Mouse (Mus musculus): ENCODE results near the gene Marc2. TPM values are rescaled to one million over a fixed set of nuclear protein-coding genes. Genes with fewer than 3 reads are reported as not detected.

Marc2 gene
- polyA plus RNA-seq, 1 experiment from 2014 or later: 279 TPM

DNA sequence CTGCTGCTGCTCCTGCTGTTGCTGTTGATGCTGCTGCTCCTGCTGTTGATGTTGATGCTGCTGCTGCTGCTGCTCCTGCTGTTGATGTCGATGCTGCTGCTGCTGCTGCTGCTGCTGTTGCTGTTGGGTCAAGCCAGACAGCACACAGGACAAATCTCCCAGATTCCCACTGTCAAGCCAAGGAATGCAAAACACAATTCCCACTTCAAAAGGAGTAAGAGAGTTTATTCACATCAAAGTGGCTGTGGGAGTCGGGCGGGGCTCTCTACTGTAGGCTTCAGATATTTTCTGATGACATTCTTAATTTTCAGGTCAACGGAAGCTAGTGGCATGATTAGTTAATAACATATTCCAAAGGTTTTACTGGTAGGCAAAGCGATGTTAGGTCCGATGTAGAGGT, 16.4 kb upstream of the Marc2 start:
- no peak overlapping the region for H3K27ac ChIP-seq (ENCODE audit: low read depth)
- DNase-seq (ENCODE audit: low spot score) (no peak), ATAC-seq (replicated peaks; ENCODE audit: low FRiP score, low TSS enrichment, low read depth) (no peak)
- H3K36me3 ChIP-seq (ENCODE audit: control insufficient read depth, insufficient read depth, low read length): no peaks in the 10 kb centered on the region
- no peak overlapping the region for H3K4me2 ChIP-seq (ENCODE audit: low read length)
- 81% methylated on average over 6 of the region's 6 CpGs for WGBS
- H3K4me3 ChIP-seq (ENCODE audit: low read depth, low read length): no peak overlapping the region
- H3K27me3 ChIP-seq (replicated peaks; ENCODE audit: control insufficient read depth, insufficient read depth, low read length): no peaks in the 10 kb centered on the region
- no peak overlapping the region for H3K9ac ChIP-seq (ENCODE audit: low read length)
- no peaks in the 10 kb centered on the region for H3K9me3 ChIP-seq (ENCODE audit: control insufficient read depth, low read length)
- peaks cover 3% of the 10 kb centered on the region; the same call in 1 of the 2 replicates for H3K4me1 ChIP-seq (replicated peaks; ENCODE audit: control insufficient read depth, insufficient read depth, low read length)

DNA sequence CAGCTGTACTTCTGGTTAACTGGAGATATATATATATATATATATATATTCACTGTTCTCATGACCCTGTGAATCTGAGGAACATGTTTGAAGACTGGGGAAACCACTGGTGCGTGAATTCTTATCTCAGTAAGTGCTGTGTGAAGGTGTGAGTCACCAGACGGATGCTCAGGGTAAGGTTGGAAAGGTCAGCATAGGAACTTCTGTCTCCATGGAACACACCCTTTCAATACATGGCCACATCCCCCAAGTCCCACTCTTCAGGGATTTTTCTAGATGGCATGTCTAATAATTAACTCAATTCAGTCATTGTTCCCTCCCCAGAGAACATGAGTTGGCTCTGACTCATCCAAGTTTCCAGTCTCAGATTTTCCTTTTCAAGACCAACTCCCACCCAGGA, 15.3 kb upstream of the Marc2 start:
- Histone ChIP-seq H3K4me1 (replicated peaks; ENCODE audit: control insufficient read depth, insufficient read depth, low read length) (no peaks in the 10 kb centered on the region), H3K4me2 (ENCODE audit: low read length) (no peak overlapping the region), H3K4me3 (ENCODE audit: low read depth, low read length) (no peak overlapping the region), H3K27me3 (replicated peaks; ENCODE audit: control insufficient read depth, insufficient read depth, low read length) (no peaks in the 10 kb centered on the region), H3K9ac (ENCODE audit: low read length) (no peak overlapping the region), H3K9me3 (ENCODE audit: control insufficient read depth, low read length) (no peaks in the 10 kb centered on the region), H3K36me3 (ENCODE audit: control insufficient read depth, insufficient read depth, low read length) (no peaks in the 10 kb centered on the region), H3K27ac (ENCODE audit: low read depth) (no peak overlapping the region)
- DNase-seq (ENCODE audit: low spot score): no peak
- ATAC-seq (replicated peaks; ENCODE audit: low FRiP score, low TSS enrichment, low read depth): peak; percentile 59; the same call in 1 of the 2 replicates
- 70% methylated on average over 2 of the region's 2 CpGs for whole genome bisulfite sequencing

DNA sequence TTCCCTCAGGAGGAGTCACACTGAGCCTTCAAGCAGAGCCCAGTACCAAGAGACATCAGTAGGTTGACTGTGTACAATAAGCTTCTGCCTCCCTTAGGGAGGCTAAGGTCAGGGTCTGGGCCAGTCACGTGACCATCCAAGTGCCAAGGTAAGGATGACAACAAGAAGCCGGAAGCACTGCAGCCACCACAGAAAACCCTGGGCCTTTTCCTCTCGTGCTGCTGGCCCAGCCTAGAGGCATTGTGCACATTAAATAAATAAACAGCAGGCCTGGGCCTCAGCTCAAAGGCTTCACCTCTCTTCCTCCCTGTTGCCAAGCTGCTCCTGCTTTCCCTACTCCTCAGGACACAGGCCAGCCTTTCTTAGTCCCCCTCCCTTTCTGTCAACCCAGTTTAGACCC, 14.0 kb upstream of the Marc2 start:
- DNase-seq (ENCODE audit: low spot score): no peak
- ATAC-seq (replicated peaks; ENCODE audit: low FRiP score, low TSS enrichment, low read depth): no peak

DNA sequence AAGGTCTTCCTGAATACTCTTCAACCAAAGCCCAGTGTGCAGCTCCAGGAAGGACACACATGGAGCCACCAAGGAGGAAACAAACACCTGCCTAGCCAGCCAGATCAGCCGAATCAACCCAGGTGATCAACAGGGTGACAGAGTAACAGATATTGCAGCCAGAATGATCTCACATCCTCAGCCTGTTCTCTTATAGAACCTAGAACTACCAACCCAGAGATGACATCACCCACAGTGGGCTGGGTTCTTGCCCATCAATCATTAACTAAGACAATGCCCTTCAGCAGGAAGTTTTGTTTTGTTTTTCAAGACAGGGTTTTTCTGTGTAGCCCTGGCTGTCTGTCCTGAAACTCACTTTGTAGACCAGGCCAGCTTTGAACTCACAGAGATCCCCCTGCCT, 12.0 kb upstream of the Marc2 start:
- DNase-seq (ENCODE audit: low spot score) (no peak), ATAC-seq (replicated peaks; ENCODE audit: low FRiP score, low TSS enrichment, low read depth) (no peak)
- no peaks in the 10 kb centered on the region for H3K36me3 ChIP-seq (ENCODE audit: control insufficient read depth, insufficient read depth, low read length)
- no peak overlapping the region for H3K27ac ChIP-seq (ENCODE audit: low read depth)
- H3K27me3 ChIP-seq (replicated peaks; ENCODE audit: control insufficient read depth, insufficient read depth, low read length): no peaks in the 10 kb centered on the region
- 0 out of 2 replicates have a peak, but pooled peaks cover 4% of the 10 kb centered on the region for H3K4me1 ChIP-seq (replicated peaks; ENCODE audit: control insufficient read depth, insufficient read depth, low read length)
- H3K4me2 ChIP-seq (ENCODE audit: low read length): no peak overlapping the region
- H3K9me3 ChIP-seq (ENCODE audit: control insufficient read depth, low read length): no peaks in the 10 kb centered on the region
- no peak overlapping the region for H3K4me3 ChIP-seq (ENCODE audit: low read depth, low read length)
- no peak overlapping the region for H3K9ac ChIP-seq (ENCODE audit: low read length)
- 91% methylated on average over 1 of the region's 1 CpGs for WGBS

More for the DNA sequence above, 14.0 kb upstream of the Marc2 start:
- WGBS: 30% methylated on average over 3 of the region's 3 CpGs
- H3K4me1 ChIP-seq (replicated peaks; ENCODE audit: control insufficient read depth, insufficient read depth, low read length): no peaks in the 10 kb centered on the region
- H3K4me2 ChIP-seq (ENCODE audit: low read length): no peak overlapping the region
- H3K27ac ChIP-seq (ENCODE audit: low read depth): no peak overlapping the region
- H3K36me3 ChIP-seq (ENCODE audit: control insufficient read depth, insufficient read depth, low read length): no peaks in the 10 kb centered on the region
- no peaks in the 10 kb centered on the region for H3K9me3 ChIP-seq (ENCODE audit: control insufficient read depth, low read length)
- no peak overlapping the region for H3K4me3 ChIP-seq (ENCODE audit: low read depth, low read length)
- no peaks in the 10 kb centered on the region for H3K27me3 ChIP-seq (replicated peaks; ENCODE audit: control insufficient read depth, insufficient read depth, low read length)
- no peak overlapping the region for H3K9ac ChIP-seq (ENCODE audit: low read length)

DNA sequence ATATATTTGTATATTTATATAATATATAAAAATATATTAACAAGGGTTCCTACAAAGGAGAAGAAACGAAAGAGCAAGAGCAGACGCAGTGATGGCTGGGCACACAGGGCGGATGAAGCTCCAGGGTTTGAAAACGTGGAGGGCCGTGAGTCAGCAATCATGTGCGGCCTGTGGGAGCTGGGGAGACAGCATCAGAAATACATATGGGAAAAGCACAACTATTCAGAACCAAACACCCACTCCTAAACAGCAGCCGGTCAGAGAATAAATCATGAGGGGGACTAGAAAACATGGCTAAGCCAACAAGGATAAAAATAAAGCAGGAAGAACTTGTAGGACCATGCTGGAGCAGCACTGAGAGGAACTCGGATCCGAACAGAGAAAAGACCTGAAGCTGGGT, 11.0 kb upstream of the Marc2 start:
- Histone ChIP-seq H3K36me3 (ENCODE audit: control insufficient read depth, insufficient read depth, low read length) (no peaks in the 10 kb centered on the region), H3K4me1 (replicated peaks; ENCODE audit: control insufficient read depth, insufficient read depth, low read length) (peaks cover 10% of the 10 kb centered on the region; the same call in 1 of the 2 replicates), H3K9me3 (ENCODE audit: control insufficient read depth, low read length) (no peaks in the 10 kb centered on the region), H3K4me3 (ENCODE audit: low read depth, low read length) (no peak overlapping the region), H3K4me2 (ENCODE audit: low read length) (no peak overlapping the region), H3K27me3 (replicated peaks; ENCODE audit: control insufficient read depth, insufficient read depth, low read length) (no peaks in the 10 kb centered on the region), H3K9ac (ENCODE audit: low read length) (no peak overlapping the region), H3K27ac (ENCODE audit: low read depth) (no peak overlapping the region)
- no peak for DNase-seq (ENCODE audit: low spot score)
- WGBS: 86% methylated on average over 9 of the region's 9 CpGs
- ATAC-seq (replicated peaks; ENCODE audit: low FRiP score, low TSS enrichment, low read depth): no peak

DNA sequence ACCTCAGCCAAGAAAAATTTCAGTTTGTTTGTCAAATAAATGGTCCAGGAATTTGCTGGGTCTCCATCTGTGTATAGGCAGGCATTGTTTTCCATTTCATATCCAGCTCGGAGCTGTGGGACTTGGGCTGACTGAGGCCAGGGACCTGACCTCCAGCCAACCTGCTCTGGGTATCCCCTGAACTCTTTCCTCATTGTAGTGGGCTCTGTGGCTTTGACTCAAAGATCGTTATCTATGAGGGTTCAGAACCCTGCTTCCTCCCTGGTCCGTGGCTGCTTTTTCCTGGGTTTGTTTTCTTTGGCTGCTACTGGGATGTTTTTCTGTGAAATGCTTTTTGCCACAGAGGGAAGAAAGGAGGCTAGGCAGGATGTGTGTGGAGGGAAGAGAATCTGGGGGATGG, 7.7 kb upstream of the Marc2 start:
- no peaks in the 10 kb centered on the region for H3K9me3 ChIP-seq (ENCODE audit: control insufficient read depth, low read length)
- H3K27me3 ChIP-seq (replicated peaks; ENCODE audit: control insufficient read depth, insufficient read depth, low read length): no peaks in the 10 kb centered on the region
- H3K4me3 ChIP-seq (ENCODE audit: low read depth, low read length): no peak overlapping the region
- DNase-seq (ENCODE audit: low spot score) (no peak), ATAC-seq (replicated peaks; ENCODE audit: low FRiP score, low TSS enrichment, low read depth) (no peak)
- 58% methylated on average over 3 of the region's 3 CpGs for WGBS
- peaks cover 13% of the 10 kb centered on the region for H3K4me1 ChIP-seq (replicated peaks; ENCODE audit: control insufficient read depth, insufficient read depth, low read length)
- no peaks in the 10 kb centered on the region for H3K36me3 ChIP-seq (ENCODE audit: control insufficient read depth, insufficient read depth, low read length)
- no peak overlapping the region for H3K4me2 ChIP-seq (ENCODE audit: low read length)
- H3K9ac ChIP-seq (ENCODE audit: low read length): no peak overlapping the region
- H3K27ac ChIP-seq (ENCODE audit: low read depth): peak overlapping the region; percentile 18; the same call in 1 of the 2 replicates

DNA sequence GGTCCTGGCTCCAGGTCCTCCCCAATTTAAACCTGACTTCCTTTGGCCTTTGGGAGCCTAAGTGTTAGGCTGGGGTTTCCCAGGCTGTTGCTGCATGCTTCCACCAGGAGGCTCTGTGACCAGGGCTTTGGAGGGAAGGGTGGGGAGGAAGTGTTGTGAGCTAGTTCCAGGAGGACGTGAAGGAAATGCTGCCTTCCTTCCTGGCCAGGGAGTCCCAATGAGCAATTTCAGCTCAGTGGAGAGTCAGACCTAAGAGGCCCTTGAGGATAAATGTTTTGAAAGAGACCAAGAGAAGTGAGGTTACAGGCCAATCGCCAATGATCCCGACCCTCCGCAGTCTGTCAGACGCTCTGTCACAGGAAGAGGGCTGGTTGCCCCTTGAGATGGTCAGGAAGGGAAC, 7.1 kb upstream of the Marc2 start:
- 33% methylated on average over 5 of the region's 5 CpGs for WGBS

DNA sequence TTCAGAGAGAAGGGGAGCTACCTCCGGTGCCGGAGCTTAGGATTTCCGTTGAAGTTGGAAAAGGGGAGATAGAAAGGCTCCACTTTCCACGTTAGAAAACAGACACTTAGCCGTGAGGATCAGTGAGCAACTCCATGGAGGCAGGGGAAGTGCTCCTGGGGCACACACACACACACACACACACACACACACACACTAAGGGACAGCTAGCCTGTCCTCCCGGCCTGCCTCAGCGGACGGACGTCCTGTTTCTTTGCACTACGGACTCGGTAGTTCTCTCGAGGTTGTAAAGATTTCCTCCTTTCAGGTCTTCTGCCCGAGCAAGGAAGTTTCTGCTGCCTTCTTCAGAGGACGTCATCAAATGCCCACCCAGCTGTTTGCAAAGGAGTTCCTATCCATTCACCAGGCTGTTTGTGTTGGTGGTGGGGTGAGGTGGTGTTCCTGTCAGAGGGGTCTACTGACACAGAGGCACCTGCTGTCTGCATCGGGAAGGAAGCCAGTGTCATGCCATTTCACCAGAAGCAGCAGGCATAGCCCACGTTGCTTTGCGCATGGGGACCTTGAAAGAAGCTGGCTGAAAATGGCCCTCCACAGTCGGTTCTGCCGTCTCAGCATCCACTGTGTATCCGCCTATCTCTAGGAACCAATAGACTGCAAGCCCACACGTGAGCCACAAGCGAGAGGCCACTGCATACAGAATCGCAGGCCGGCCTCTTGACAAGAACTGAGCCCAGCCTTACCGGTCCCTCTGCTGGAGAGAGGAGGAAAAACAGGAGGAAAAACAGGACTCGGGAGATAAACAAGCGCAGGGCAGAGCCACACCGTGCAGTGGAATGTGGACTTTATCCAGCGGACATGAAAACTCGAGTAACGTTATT, 5.7 kb upstream of the Marc2 start:
- ATAC-seq (replicated peaks; ENCODE audit: low FRiP score, low TSS enrichment, low read depth) (peak; percentile 88), DNase-seq (ENCODE audit: low spot score) (peak; percentile 81)
- H3K4me3 ChIP-seq (ENCODE audit: low read depth, low read length): no peak overlapping the region
- no peak overlapping the region for H3K9ac ChIP-seq (ENCODE audit: low read length)
- no peaks in the 10 kb centered on the region for H3K36me3 ChIP-seq (ENCODE audit: control insufficient read depth, insufficient read depth, low read length)
- H3K4me2 ChIP-seq (ENCODE audit: low read length): peak overlapping the region; percentile 32
- H3K4me1 ChIP-seq (replicated peaks; ENCODE audit: control insufficient read depth, insufficient read depth, low read length): peaks cover 13% of the 10 kb centered on the region
- H3K27ac ChIP-seq (ENCODE audit: low read depth): peak overlapping the region; percentile 33; the same call in 1 of the 2 replicates
- WGBS: 12% methylated on average over 31 of the region's 31 CpGs
- H3K27me3 ChIP-seq (replicated peaks; ENCODE audit: control insufficient read depth, insufficient read depth, low read length): no peaks in the 10 kb centered on the region
- no peaks in the 10 kb centered on the region for H3K9me3 ChIP-seq (ENCODE audit: control insufficient read depth, low read length)

More for the DNA sequence above, 7.1 kb upstream of the Marc2 start:
- ATAC-seq (replicated peaks; ENCODE audit: low FRiP score, low TSS enrichment, low read depth) (peak; percentile 50; the same call in 1 of the 2 replicates), DNase-seq (ENCODE audit: low spot score) (peak; percentile 63)
- no peaks in the 10 kb centered on the region for H3K27me3 ChIP-seq (replicated peaks; ENCODE audit: control insufficient read depth, insufficient read depth, low read length)
- H3K9me3 ChIP-seq (ENCODE audit: control insufficient read depth, low read length): no peaks in the 10 kb centered on the region
- no peak overlapping the region for H3K9ac ChIP-seq (ENCODE audit: low read length)
- H3K4me1 ChIP-seq (replicated peaks; ENCODE audit: control insufficient read depth, insufficient read depth, low read length): peaks cover 13% of the 10 kb centered on the region
- H3K4me3 ChIP-seq (ENCODE audit: low read depth, low read length): no peak overlapping the region
- peak overlapping the region; percentile 18; the same call in 1 of the 2 replicates for H3K27ac ChIP-seq (ENCODE audit: low read depth)
- no peaks in the 10 kb centered on the region for H3K36me3 ChIP-seq (ENCODE audit: control insufficient read depth, insufficient read depth, low read length)
- peak overlapping the region; percentile 30; the same call in 1 of the 2 replicates for H3K4me2 ChIP-seq (ENCODE audit: low read length)
